Mouse (Mus musculus): ENCODE results near the gene Cnpy3.
"Not testable (repeated sequence)": the region's sequence is repeated elsewhere in the genome, so short reads cannot be mapped to it uniquely, and the experiment has no call there.

Cnpy3 gene

GRCm38 (mm10) chr17:46751794-46752556 lies at the start of gene Cnpy3:
TSS of gene Cnpy3 (minus strand) at chr17:46752214.
- peak; percentile 100 for DNase-seq (ENCODE audit: low read depth, low spot score)

- DNase-seq (ENCODE audit: low read depth, low spot score): no peak
These were observed 49.7 kb upstream of the Cnpy3 start for GRCm38 (mm10) chr17:46801761-46802160.

- no peak for DNase-seq (ENCODE audit: low read depth, low spot score)
These were observed 47.7 kb upstream of the Cnpy3 start for GRCm38 (mm10) chr17:46799680-46800079.

- DNase-seq (ENCODE audit: low read depth, low spot score): no peak
These were observed 45.4 kb upstream of the Cnpy3 start for GRCm38 (mm10) chr17:46797386-46797785.

DNA sequence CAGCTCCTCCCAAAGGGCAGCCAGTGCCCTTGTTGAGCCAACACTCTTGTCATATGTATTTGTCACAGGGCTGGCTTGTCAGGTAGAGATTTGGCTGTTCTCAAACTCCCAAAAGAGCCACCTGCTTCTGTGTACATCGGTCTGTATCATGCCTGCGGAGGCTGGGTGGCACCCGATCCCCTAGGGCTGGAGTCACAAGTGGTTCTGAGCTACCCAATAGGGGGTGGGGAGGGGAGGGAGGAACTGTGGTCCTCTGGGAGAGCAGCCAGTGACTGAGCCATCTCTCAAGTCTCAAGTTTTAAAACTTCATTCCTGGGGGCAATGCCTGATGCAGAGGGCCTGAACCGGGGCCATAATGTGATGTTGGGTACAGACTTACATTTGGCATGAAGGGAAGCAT lies 44.7 kb upstream of the Cnpy3 start:
- DNase-seq (ENCODE audit: low read depth, low spot score): no peak

DNA sequence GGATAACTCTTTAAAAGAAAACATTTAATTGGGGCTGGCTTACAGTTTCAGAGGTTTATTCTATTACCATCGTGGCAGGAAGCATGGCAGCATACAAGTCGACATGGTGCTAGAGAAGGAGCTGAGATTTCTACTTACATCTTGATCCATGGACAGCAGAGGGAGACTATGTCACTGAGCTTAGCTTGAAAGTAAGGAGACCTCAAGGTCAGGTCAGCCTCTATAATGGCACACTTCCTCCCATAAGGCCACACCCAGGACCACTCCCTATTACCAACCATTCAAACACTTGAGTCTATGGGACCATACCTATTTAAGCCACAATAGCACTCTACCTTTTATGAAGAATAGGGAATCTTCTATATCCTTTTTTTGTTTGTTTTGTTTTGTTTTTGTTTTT lies 40.9 kb upstream of the Cnpy3 start:
- DNase-seq (ENCODE audit: low read depth, low spot score): no peak

- not testable (repeated sequence) for DNase-seq (ENCODE audit: low read depth, low spot score)
These were observed 36.0 kb upstream of the Cnpy3 start for GRCm38 (mm10) chr17:46787974-46788373.

DNA sequence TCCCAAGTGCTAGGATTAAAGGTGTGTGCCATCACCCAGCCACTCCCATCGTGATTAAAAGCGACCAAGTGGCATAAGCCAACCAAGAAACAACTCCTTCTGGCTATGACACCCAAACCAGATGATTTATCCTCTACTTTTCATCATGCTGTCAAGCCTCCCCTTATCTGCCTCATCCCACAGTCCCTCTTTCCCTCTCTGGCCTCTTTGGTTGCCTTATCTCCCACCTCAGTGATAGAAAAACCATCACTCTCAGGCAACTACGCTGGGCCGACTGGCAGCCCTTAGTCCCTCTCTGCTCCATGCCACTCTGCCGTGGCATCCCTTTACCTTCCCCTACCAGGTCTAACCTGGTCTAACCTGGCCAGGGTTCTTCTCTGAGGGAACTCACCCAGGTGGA lies 34.9 kb upstream of the Cnpy3 start:
- DNase-seq (ENCODE audit: low read depth, low spot score): no peak

GRCm38 (mm10) chr17:46783222-46783565 lies 31.2 kb upstream of the Cnpy3 start:
- no peak for DNase-seq (ENCODE audit: low read depth, low spot score)

- peak; percentile 96 for DNase-seq (ENCODE audit: low read depth, low spot score)
These were observed 30.6 kb upstream of the Cnpy3 start, which contains the start of gene Rpl7l1 for GRCm38 (mm10) chr17:46782341-46783221. TSS of gene Rpl7l1 (minus strand) at chr17:46782672.

DNA sequence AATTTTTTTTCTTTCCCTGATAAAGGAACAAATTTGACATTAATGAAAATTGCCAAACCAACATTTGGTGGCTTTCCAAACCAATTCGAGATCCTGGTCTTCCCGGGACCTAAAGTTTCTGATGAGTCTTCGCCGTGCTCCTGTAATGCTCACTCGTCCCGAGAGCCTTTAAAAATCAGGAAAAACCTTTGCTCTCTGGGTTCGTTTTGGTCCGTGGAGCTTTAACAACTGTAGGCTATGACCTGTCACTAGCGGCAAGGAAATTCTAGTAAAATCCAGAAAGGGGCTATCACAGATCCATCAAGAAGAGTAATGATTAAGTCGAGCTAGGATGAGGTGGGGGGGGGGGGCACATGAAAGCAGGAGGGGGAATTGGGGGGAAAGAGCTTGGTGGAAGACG lies 29.9 kb upstream of the Cnpy3 start:
- DNase-seq (ENCODE audit: low read depth, low spot score): no peak

GRCm38 (mm10) chr17:46776087-46776486 lies 24.1 kb upstream of the Cnpy3 start:
- no peak for DNase-seq (ENCODE audit: low read depth, low spot score)

GRCm38 (mm10) chr17:46775070-46775469 lies 23.1 kb upstream of the Cnpy3 start:
- DNase-seq (ENCODE audit: low read depth, low spot score): no peak

DNA sequence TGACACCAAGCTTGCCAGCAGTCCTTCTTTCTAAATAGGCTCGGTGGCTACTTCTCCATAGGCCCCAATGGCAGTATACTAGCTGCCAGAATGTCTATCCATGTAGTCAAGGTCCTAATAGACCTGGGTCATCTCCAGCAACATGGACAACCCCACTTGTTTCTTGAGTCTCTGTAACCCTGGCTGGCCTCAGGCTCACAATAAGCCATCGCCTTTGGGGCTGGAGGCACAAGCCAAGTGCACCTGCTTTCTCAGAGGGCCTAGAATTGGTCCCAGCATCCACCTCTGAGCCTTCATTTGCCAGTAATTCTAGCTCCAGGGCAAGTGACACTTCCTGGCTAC lies 22.1 kb upstream of the Cnpy3 start:
- DNase-seq (ENCODE audit: low read depth, low spot score): no peak

GRCm38 (mm10) chr17:46773278-46774130 lies 21.5 kb upstream of the Cnpy3 start:
- peak; percentile 72 for DNase-seq (ENCODE audit: low read depth, low spot score)

- DNase-seq (ENCODE audit: low read depth, low spot score): peak; percentile 96
These were observed 20.6 kb upstream of the Cnpy3 start, which contains the start of gene 2310039H08Rik for GRCm38 (mm10) chr17:46772404-46773277. TSS of gene 2310039H08Rik (plus strand) at chr17:46772635.

- no peak for DNase-seq (ENCODE audit: low read depth, low spot score)
These were observed 20.0 kb upstream of the Cnpy3 start for GRCm38 (mm10) chr17:46772038-46772403.

- no peak for DNase-seq (ENCODE audit: low read depth, low spot score)
These were observed 19.6 kb upstream of the Cnpy3 start for GRCm38 (mm10) chr17:46771616-46772015.

DNA sequence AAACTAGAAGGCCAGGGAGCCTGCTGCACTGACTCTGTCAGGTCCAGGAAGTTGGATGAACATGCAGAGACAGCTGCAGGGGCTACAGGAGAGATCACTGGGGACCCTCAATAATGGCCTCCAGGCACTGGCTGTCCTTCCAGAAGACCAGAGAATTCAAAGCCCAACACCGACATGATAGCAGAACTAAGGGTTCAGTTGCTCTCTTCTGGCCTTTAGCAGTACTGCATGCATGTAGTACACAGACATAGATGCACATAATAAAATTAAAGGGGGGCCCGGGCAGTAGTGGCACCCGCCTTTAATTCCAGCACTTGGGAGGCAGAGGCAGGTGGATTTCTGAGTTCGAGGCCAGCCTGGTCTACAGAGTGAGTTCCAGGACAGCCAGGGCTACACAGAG lies 19.0 kb upstream of the Cnpy3 start:
- no peak for DNase-seq (ENCODE audit: low read depth, low spot score)

DNA sequence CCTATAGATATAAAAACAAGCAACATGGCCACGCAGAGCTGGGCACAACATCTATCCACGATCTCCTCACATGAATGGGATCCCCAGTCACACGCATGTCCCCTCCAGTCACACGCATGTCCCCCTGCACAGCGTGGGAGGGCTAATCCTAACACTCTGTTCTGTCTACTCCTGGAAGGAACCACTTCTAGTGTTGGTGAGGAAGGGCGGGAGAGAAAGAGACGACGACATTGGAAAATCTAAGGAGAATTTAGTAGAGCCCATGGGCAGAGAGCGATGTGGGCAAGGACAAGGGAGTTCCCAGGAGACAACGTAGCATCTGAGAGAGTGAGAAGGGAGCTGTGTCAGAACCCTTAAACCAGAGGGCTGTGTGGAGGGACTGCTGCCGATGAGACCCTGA lies 18.5 kb upstream of the Cnpy3 start:
- no peak for DNase-seq (ENCODE audit: low read depth, low spot score)

DNA sequence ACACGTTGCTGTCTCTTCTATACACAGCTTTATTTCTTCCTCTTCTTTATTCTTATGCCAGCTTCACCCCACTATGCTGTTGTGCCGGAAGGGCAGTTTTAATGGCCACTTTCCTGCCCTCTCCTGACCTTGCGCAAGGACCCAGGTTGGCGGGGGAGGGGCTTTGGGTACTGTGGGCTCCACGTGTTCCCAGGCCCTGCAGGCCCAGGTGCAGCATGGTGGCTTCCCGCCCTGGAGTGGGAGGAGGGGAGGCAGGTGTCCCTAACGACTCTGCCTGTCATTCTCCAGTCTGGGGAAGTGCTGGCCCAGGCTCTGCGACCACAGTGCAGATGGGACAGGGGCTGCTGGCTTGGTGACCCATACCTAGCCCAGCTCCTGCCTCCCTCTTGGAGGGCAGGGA lies 15.9 kb upstream of the Cnpy3 start:
- no peak for DNase-seq (ENCODE audit: low read depth, low spot score)

All from brain, adult 2 months (tissue).